ENCODE assay signal across 17 mouse cellular contexts in the genomic region with DNA sequence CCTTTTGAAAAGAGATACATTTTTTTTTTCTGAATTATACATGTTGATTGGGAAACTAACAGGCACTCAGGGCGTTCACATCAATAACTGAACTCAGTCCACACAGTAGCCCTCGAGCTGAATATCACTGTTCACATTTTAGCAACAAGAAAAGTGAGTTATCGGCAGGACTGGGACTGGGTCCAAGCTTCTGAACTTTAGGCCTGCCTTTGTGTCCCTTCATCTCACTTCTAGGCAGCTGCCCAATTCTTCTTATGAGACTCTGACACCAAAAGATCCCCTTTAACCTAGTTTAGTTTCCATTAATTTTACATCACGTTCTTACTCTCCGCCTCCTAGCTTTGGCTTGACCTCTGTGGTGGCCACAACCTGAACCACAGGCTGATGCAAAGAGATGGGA.
DNase-seq lines count a peak whose midpoint lies in the region; ATAC-seq lines count a peak whose summit lies in the region.
"Had no signal": no experiment of that assay in that cellular context is flagged by ENCODE, and none has a peak within 500 bp of the region (broad histone marks: within the 10 kb centered on the region; RNA-seq: fewer than 3 reads in every experiment).

No protein-coding gene starts in this region.

- H3K4me2 ChIP-seq in kidney, embryonic 16.5 days (replicated peaks; ENCODE audit: low read depth, low read length), result no peak overlapping the region
- H3K4me2 ChIP-seq in kidney, embryonic 15.5 days, result no peak overlapping the region
- H3K4me2 ChIP-seq: embryonic facial prominence, embryonic 13.5 days; forebrain, embryonic 12.5 days; heart, embryonic 12.5 days; hindbrain, embryonic 14.5 days had no signal

- H3K9me3 ChIP-seq in kidney, embryonic 16.5 days (ENCODE audit: low read length), result no peaks in the 10 kb centered on the region
- no peaks in the 10 kb centered on the region for H3K9me3 ChIP-seq in kidney, embryonic 15.5 days (replicated peaks)
- H3K9me3 ChIP-seq: embryonic facial prominence, embryonic 13.5 days; forebrain, embryonic 12.5 days; heart, embryonic 12.5 days; hindbrain, embryonic 10.5 days had no signal

- 60% methylated on average over 5 of the region's 5 CpGs for WGBS in kidney, embryonic 16.5 days
- WGBS in kidney, embryonic 15.5 days, result 55% methylated on average over 5 of the region's 5 CpGs

- DNase-seq in adrenal gland, adult 2 months, result peak; percentile 6
- no peak for DNase-seq in adrenal gland, adult 18-20 months (ENCODE audit: low spot score in 2 of 2)
- peak; percentile 1 for DNase-seq in kidney, adult 9 months
- peak; percentile 36 to 46 for DNase-seq in kidney, postnatal 25 days
- DNase-seq: cerebellum, adult 18-20 months; cerebellum, adult 9-11 months; cerebellum, postnatal 36 days; gastrocnemius, postnatal 25 days had no signal

- H3K36me3 ChIP-seq in kidney, embryonic 16.5 days (ENCODE audit: insufficient read depth, low read length), result no peaks in the 10 kb centered on the region
- no peaks in the 10 kb centered on the region for H3K36me3 ChIP-seq in kidney, embryonic 15.5 days
- H3K36me3 ChIP-seq: embryonic facial prominence, embryonic 13.5 days; forebrain, embryonic 12.5 days; heart, embryonic 12.5 days; hindbrain, embryonic 10.5 days had no signal

- H3K4me1 ChIP-seq in kidney, embryonic 16.5 days (ENCODE audit: insufficient read depth, low read length), result no peaks in the 10 kb centered on the region
- no peaks in the 10 kb centered on the region for H3K4me1 ChIP-seq in kidney, embryonic 15.5 days
- H3K4me1 ChIP-seq: embryonic facial prominence, embryonic 13.5 days; forebrain, embryonic 12.5 days; heart, embryonic 12.5 days; hindbrain, embryonic 10.5 days had no signal

- no peak overlapping the region for H3K9ac ChIP-seq in kidney, embryonic 16.5 days (replicated peaks; ENCODE audit: low read length)
- H3K9ac ChIP-seq in kidney, embryonic 15.5 days, result no peak overlapping the region
- H3K9ac ChIP-seq: embryonic facial prominence, embryonic 13.5 days; forebrain, embryonic 12.5 days; heart, embryonic 12.5 days; hindbrain, embryonic 14.5 days had no signal

- H3K27ac ChIP-seq in kidney, embryonic 16.5 days (ENCODE audit: low read length), result no peak overlapping the region
- no peak overlapping the region for H3K27ac ChIP-seq in kidney, embryonic 15.5 days
- H3K27ac ChIP-seq: embryonic facial prominence, embryonic 13.5 days; forebrain, embryonic 12.5 days; hindbrain, embryonic 10.5 days; hindbrain, embryonic 14.5 days had no signal

- ATAC-seq in kidney, embryonic 16.5 days (ENCODE audit: low FRiP score, low TSS enrichment), result no peak
- no peak for ATAC-seq in kidney, embryonic 15.5 days (replicated peaks; ENCODE audit: low FRiP score)
- ATAC-seq in frontal cortex, adult (ENCODE audit: low TSS enrichment), result no peak
- ATAC-seq: forebrain, embryonic 16.5 days had no signal

- no peaks in the 10 kb centered on the region for H3K27me3 ChIP-seq in kidney, embryonic 16.5 days (ENCODE audit: insufficient read depth, low read length)
- H3K27me3 ChIP-seq in kidney, embryonic 15.5 days, result no peaks in the 10 kb centered on the region
- H3K27me3 ChIP-seq: embryonic facial prominence, embryonic 13.5 days; forebrain, embryonic 12.5 days; heart, embryonic 12.5 days had no signal

- no peak overlapping the region for H3K4me3 ChIP-seq in kidney, embryonic 16.5 days (ENCODE audit: low read length)
- H3K4me3 ChIP-seq in kidney, embryonic 15.5 days (replicated peaks), result no peak overlapping the region
- H3K4me3 ChIP-seq: embryonic facial prominence, embryonic 13.5 days; forebrain, embryonic 12.5 days; heart, embryonic 12.5 days; hindbrain, embryonic 10.5 days had no signal

Comparison
In these comparisons a context has a peak if more than half of its experiments do, and no peak if none do; other contexts are left out.
1. DNase-seq: peak in adrenal gland, adult 2 months (single experiment), kidney, adult 9 months (single experiment) and kidney, postnatal 25 days (2 of 2); none in adrenal gland, adult 18-20 months (0 of 2).